Mouse (Mus musculus) kidney, embryonic 15.5 days (tissue): Measurements from ENCODE around the gene Prdm13. TPM values are rescaled to one million over a fixed set of nuclear protein-coding genes. Genes with fewer than 3 reads are reported as not detected.

Source experiments
- ATAC-seq: fragments of 200-750 bp; cut with Nextera tagmentation; replicated peaks from 2 replicates; pipeline ENCODE4 v1.8.0; 2017; ENCODE audit warnings: moderate TSS enrichment; ENCODE audit not compliant: low FRiP score
- H3K27ac ChIP-seq: fragments of 300-500 bp; sonication (generic); 2 replicates; pipeline ENCODE4 v1.5.1; 2015; ENCODE audit warnings: mild to moderate bottlenecking, inconsistent platforms
- H3K27me3 ChIP-seq: fragments of 300-500 bp; sonication (generic); 2 replicates; pipeline ENCODE4 v1.6.1; 2015; ENCODE audit warnings: inconsistent platforms
- H3K36me3 ChIP-seq: fragments of 300-500 bp; sonication (generic); 2 replicates; pipeline ENCODE4 v1.6.1; 2015; ENCODE audit warnings: inconsistent platforms
- H3K4me1 ChIP-seq: fragments of 300-500 bp; sonication (generic); 2 replicates; pipeline ENCODE4 v1.6.1; 2015; ENCODE audit warnings: inconsistent platforms
- H3K4me2 ChIP-seq: fragments of 300-500 bp; sonication (generic); 2 replicates; pipeline ENCODE4 v1.6.1; 2015; ENCODE audit warnings: moderate library complexity, mild to moderate bottlenecking, inconsistent platforms
- H3K4me3 ChIP-seq: fragments of 300-500 bp; sonication (generic); replicated peaks from 2 replicates; pipeline ENCODE4 v1.5.1; 2015; ENCODE audit warnings: mild to moderate bottlenecking, inconsistent platforms
- H3K9ac ChIP-seq: fragments of 300-500 bp; sonication (generic); 2 replicates; pipeline ENCODE4 v1.6.1; 2015; ENCODE audit warnings: mild to moderate bottlenecking, inconsistent platforms
- H3K9me3 ChIP-seq: fragments of 300-500 bp; sonication (generic); replicated peaks from 2 replicates; pipeline ENCODE4 v1.6.1; 2016; ENCODE audit warnings: inconsistent platforms
- WGBS: fragments of 180-500 bp; shearing (Covaris S2); methylation state at CpG from one replicate; pipeline ENCODE4 v1.1.7; 2015; ENCODE audit warnings: mixed read lengths; 5-methylcytosine and 5-hydroxymethylcytosine counted together
- polyA plus RNA-seq: library from polyadenylated mRNA; unstranded; fragments of >200 nt; fragmentation: Nextera tagmentation; extraction: Ambion mirVana; gene quantifications from 2 replicates; pipeline ENCODE4 v1.2.1, GENCODE M21; 2015

Prdm13 gene
- polyA plus RNA-seq, 1 experiment from 2014 or later, result not detected

GRCm38 (mm10) chr4:21687783-21688702 is 2.3 kb upstream of the Prdm13 start:
- Histone ChIP-seq H3K4me2 (peak overlapping the region; percentile 91), H3K4me3 (peak overlapping the region; percentile 53), H3K36me3 (no peaks in the 10 kb centered on the region), H3K4me1 (peaks cover 15% of the 10 kb centered on the region), H3K27ac (no peak overlapping the region), H3K9ac (peak overlapping the region; percentile 38; the same call in 1 of the 2 replicates), H3K9me3 (no peaks in the 10 kb centered on the region), H3K27me3 (peaks cover 100% of the 10 kb centered on the region)
- ATAC-seq, result peak; percentile 81
- WGBS, result under 1% methylated on average over 51 of the region's 51 CpGs

GRCm38 (mm10) chr4:21686934-21687333 is 1.2 kb upstream of the Prdm13 start:
- Histone ChIP-seq H3K4me1 (peaks cover 15% of the 10 kb centered on the region), H3K9me3 (no peaks in the 10 kb centered on the region), H3K4me3 (no peak overlapping the region), H3K27ac (no peak overlapping the region), H3K9ac (no peak overlapping the region), H3K4me2 (no peak overlapping the region), H3K36me3 (no peaks in the 10 kb centered on the region), H3K27me3 (peaks cover 100% of the 10 kb centered on the region)
- 0% methylated on average over 5 of the region's 5 CpGs for WGBS
- no peak for ATAC-seq

- H3K36me3 ChIP-seq, result no peaks in the 10 kb centered on the region
- no peaks in the 10 kb centered on the region for H3K9me3 ChIP-seq
- no peak for ATAC-seq
- no peak overlapping the region for H3K4me3 ChIP-seq
- H3K27ac ChIP-seq, result no peak overlapping the region
- no peak overlapping the region for H3K9ac ChIP-seq
- 2% methylated on average over 11 of the region's 11 CpGs for WGBS
- no peak overlapping the region for H3K4me2 ChIP-seq
- peaks cover 100% of the 10 kb centered on the region for H3K27me3 ChIP-seq
- peaks cover 15% of the 10 kb centered on the region for H3K4me1 ChIP-seq
Measured at GRCm38 (mm10) chr4:21686416-21686815, 653 bp upstream of the Prdm13 start.

- no peak overlapping the region for H3K27ac ChIP-seq
- no peak for ATAC-seq
- H3K4me3 ChIP-seq, result no peak overlapping the region
- H3K4me2 ChIP-seq, result no peak overlapping the region
- H3K36me3 ChIP-seq, result no peaks in the 10 kb centered on the region
- peaks cover 16% of the 10 kb centered on the region for H3K4me1 ChIP-seq
- H3K9me3 ChIP-seq, result no peaks in the 10 kb centered on the region
- 1% methylated on average over 14 of the region's 14 CpGs for WGBS
- no peak overlapping the region for H3K9ac ChIP-seq
- peaks cover 100% of the 10 kb centered on the region for H3K27me3 ChIP-seq
Measured at GRCm38 (mm10) chr4:21684341-21684970, 1.3 kb downstream of the Prdm13 start.

- Histone ChIP-seq H3K36me3 (no peaks in the 10 kb centered on the region), H3K4me3 (no peak overlapping the region), H3K4me2 (no peak overlapping the region), H3K4me1 (peaks cover 17% of the 10 kb centered on the region), H3K9me3 (no peaks in the 10 kb centered on the region), H3K27ac (no peak overlapping the region), H3K9ac (no peak overlapping the region), H3K27me3 (peaks cover 100% of the 10 kb centered on the region)
- WGBS, result 10% methylated on average over 10 of the region's 10 CpGs
- no peak for ATAC-seq
Measured at GRCm38 (mm10) chr4:21682421-21683150, 3.2 kb downstream of the Prdm13 start.

- Histone ChIP-seq H3K4me1 (peaks cover 17% of the 10 kb centered on the region), H3K4me3 (no peak overlapping the region), H3K27ac (no peak overlapping the region), H3K27me3 (peaks cover 100% of the 10 kb centered on the region), H3K36me3 (no peaks in the 10 kb centered on the region), H3K9me3 (no peaks in the 10 kb centered on the region), H3K9ac (no peak overlapping the region), H3K4me2 (no peak overlapping the region)
- WGBS, result 4% methylated on average over 10 of the region's 10 CpGs
- ATAC-seq, result no peak
Measured at GRCm38 (mm10) chr4:21680971-21681370, 4.8 kb downstream of the Prdm13 start.

- Histone ChIP-seq H3K9me3 (no peaks in the 10 kb centered on the region), H3K4me2 (peak overlapping the region; percentile 74), H3K27ac (no peak overlapping the region), H3K36me3 (no peaks in the 10 kb centered on the region), H3K4me3 (peak overlapping the region; percentile 48), H3K27me3 (peaks cover 100% of the 10 kb centered on the region), H3K9ac (no peak overlapping the region), H3K4me1 (peaks cover 17% of the 10 kb centered on the region)
- WGBS, result 2% methylated on average over 42 of the region's 42 CpGs
- ATAC-seq, result peak; percentile 1; the same call in 1 of the 2 replicates
Measured at GRCm38 (mm10) chr4:21679624-21680480, 5.9 kb downstream of the Prdm13 start.

- peaks cover 100% of the 10 kb centered on the region for H3K27me3 ChIP-seq
- no peaks in the 10 kb centered on the region for H3K9me3 ChIP-seq
- H3K9ac ChIP-seq, result no peak overlapping the region
- under 1% methylated on average over 52 of the region's 79 CpGs for WGBS
- H3K36me3 ChIP-seq, result no peaks in the 10 kb centered on the region
- H3K4me3 ChIP-seq, result peak overlapping the region; percentile 48
- no peak overlapping the region for H3K27ac ChIP-seq
- peak overlapping the region; percentile 74 for H3K4me2 ChIP-seq
- H3K4me1 ChIP-seq, result peaks cover 17% of the 10 kb centered on the region
- ATAC-seq, result peak; percentile 92
Measured at GRCm38 (mm10) chr4:21678975-21679623, 6.7 kb downstream of the Prdm13 start.

GRCm38 (mm10) chr4:21678101-21678974 is 7.4 kb downstream of the Prdm13 start:
- H3K9ac ChIP-seq, result no peak overlapping the region

GRCm38 (mm10) chr4:21674691-21675090 is 11.1 kb downstream of the Prdm13 start:
- Histone ChIP-seq H3K27me3 (peaks cover 90% of the 10 kb centered on the region), H3K27ac (no peak overlapping the region), H3K9me3 (no peaks in the 10 kb centered on the region), H3K9ac (no peak overlapping the region), H3K4me1 (peaks cover 17% of the 10 kb centered on the region), H3K4me2 (no peak overlapping the region), H3K4me3 (no peak overlapping the region), H3K36me3 (no peaks in the 10 kb centered on the region)
- no peak for ATAC-seq
- 4% methylated on average over 8 of the region's 8 CpGs for WGBS

More at GRCm38 (mm10) chr4:21678101-21678974, 7.4 kb downstream of the Prdm13 start:
- Histone ChIP-seq H3K4me1 (peaks cover 17% of the 10 kb centered on the region), H3K9me3 (no peaks in the 10 kb centered on the region), H3K27ac (no peak overlapping the region), H3K4me3 (peak overlapping the region; percentile 48), H3K36me3 (no peaks in the 10 kb centered on the region), H3K27me3 (peaks cover 96% of the 10 kb centered on the region), H3K4me2 (peak overlapping the region; percentile 74)
- no peak; the same call in 1 of the 2 replicates for ATAC-seq
- WGBS, result under 1% methylated on average over 77 of the region's 84 CpGs
